Mouse (Mus musculus): ENCODE measurements around the gene Efcab3. TPM values are rescaled to one million over a fixed set of nuclear protein-coding genes. Genes with fewer than 3 reads are reported as not detected.

Gene Efcab3
- polyA plus RNA-seq (2012; rRNA removed; ENCODE audit: low replicate concordance) = not detected in 2 replicates

DNA sequence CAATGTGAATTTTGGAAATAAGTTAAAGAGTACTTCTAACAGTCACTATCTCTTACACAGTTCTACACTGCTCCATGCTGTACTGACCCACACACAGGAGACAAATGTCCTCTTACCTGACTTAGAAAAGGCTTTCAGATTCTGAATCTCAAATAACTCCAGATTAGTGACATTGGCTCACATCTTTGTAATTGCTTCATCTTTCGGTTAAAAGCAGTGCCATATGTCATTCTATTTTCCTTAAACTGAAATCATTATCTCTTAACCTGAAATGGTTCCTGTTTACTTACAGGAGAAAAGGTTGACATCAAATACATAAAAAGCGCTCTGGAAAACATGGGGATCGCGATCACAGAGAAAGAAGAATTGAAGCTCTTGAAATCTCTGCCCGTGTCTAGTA, at the start of gene Efcab3:
TSS of gene Efcab3 (plus strand) at position 301 of the 400 bp plus-strand sequence.

DNA sequence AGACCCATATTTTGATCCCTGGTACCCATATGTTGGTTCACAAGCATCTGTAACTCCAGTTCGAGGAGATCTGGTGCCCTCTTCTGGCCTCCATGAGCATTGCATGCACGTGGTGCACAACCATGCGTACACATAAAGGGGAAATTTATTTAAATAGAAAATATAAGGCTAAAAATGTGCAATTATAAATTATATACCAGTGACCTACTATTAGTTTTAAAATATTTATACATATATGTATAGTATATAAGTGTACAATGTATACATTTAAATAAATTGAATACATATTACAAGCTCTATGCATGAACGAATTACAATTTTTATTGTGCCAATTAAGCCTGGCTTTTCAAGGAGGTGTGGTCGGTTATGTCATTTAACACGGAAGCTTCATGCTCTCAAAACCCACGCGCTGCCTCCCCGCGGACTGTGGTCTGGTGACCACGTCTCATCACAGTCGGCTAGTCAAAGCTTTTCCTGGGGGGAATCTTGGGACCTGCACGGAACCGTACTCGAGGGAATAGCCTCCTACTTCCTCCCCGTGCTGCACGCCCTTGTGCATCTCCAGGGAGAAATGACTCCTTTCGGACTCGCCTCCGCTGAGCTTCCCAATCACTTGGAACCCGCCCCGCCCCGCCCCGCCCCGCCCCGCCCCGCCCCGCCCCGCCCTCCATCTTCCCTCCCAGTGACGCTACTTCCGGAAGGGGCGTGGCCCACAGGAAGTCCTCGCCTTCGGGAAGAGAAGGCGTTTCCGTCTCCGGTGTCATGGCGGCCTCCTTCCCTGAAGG, 62.5 kb downstream of the Efcab3 start, which contains the start of gene Mettl2:
TSS of gene Mettl2 (plus strand) at position 691 of the 785 bp plus-strand sequence.

DNA sequence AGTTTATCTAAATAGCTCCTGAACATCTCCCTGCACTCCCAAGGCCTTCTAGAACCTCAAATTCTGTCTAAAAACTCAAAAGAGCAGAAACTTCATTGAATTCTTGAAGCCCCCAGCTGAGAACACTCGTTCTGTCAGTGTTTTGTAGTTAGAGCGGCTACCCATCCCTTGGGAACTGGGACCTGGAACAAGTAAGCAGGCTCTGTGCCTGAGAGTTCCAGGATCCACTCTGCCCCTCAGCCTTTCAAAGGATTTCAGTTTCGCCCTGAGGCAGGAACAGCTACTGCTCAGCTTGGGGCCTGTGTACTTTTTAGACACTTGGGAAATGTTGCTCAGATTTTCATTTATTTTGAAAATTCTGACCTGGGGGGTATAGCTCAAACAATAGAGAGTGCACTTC, 83.2 kb downstream of the Efcab3 start, which contains the start of gene Gm10842:
TSS of gene Gm10842 (plus strand) at position 301 of the 400 bp plus-strand sequence.

Other genes starting within 250 kb of the Efcab3 start
- gene Mettl2, start 62.8 kb downstream of the Efcab3 start, polyA plus RNA-seq (2012; rRNA removed; ENCODE audit: low replicate concordance) = 11.7 and 16.7 TPM in 2 replicates
- gene Gm10842, start 83.3 kb downstream of the Efcab3 start, polyA plus RNA-seq (2012; rRNA removed; ENCODE audit: low replicate concordance) = not detected in 2 replicates
- 9.7 and 19.6 TPM in 2 replicates for gene Tlk2, start 115.2 kb downstream of the Efcab3 start, polyA plus RNA-seq (2012; rRNA removed; ENCODE audit: low replicate concordance)
- gene Mrc2, start 229.1 kb downstream of the Efcab3 start, polyA plus RNA-seq (2012; rRNA removed; ENCODE audit: low replicate concordance) = 27.5 and 44.6 TPM in 2 replicates